Comparison of ENCODE assay signal across 16 mouse cellular contexts in genomic region chr9:13307226-13307625, GRCm38 (mm10). TPM values are rescaled to one million over a fixed set of nuclear protein-coding genes. Genes with fewer than 3 reads are reported as not detected.
DNase-seq lines count a peak whose midpoint lies in the region; ATAC-seq and TF ChIP-seq lines count a peak whose summit lies in the region.
"Had no signal": no experiment of that assay in that cellular context is flagged by ENCODE, and none has a peak within 500 bp of the region (broad histone marks: within the 10 kb centered on the region; RNA-seq: fewer than 3 reads in every experiment).

No protein-coding gene starts in this region.

- peaks cover 35% of the 10 kb centered on the region for H3K4me1 ChIP-seq in heart, postnatal 0 days (ENCODE audit: control insufficient read depth, insufficient read depth)
- H3K4me1 ChIP-seq in neural tube, embryonic 13.5 days (replicated peaks): peaks cover 87% of the 10 kb centered on the region
- peaks cover 27% of the 10 kb centered on the region for H3K4me1 ChIP-seq in hindbrain, postnatal 0 days (ENCODE audit: insufficient read depth, low read length)

- no peak overlapping the region for H3K9ac ChIP-seq in heart, postnatal 0 days (replicated peaks; ENCODE audit: low read depth, low read length)
- H3K9ac ChIP-seq in neural tube, embryonic 13.5 days: no peak overlapping the region
- H3K9ac ChIP-seq in hindbrain, postnatal 0 days (replicated peaks; ENCODE audit: low read length): no peak overlapping the region

- ATAC-seq in heart, postnatal 0 days (ENCODE audit: insufficient read depth, low read depth): no peak
- ATAC-seq in neural tube, embryonic 13.5 days (ENCODE audit: low read depth): no peak
- no peak for ATAC-seq in hindbrain, postnatal 0 days
- no peak for ATAC-seq in CD4-positive, CD25-positive, alpha-beta regulatory T cell, adult 4 months
- ATAC-seq: forebrain, embryonic 16.5 days; Patski had no signal

- 0 out of 2 replicates have a peak overlapping the region, but pooled peaks have one; percentile 26 for H3K27ac ChIP-seq in heart, postnatal 0 days (ENCODE audit: low read depth)
- peak overlapping the region; percentile 25 for H3K27ac ChIP-seq in neural tube, embryonic 13.5 days (replicated peaks)
- H3K27ac ChIP-seq in hindbrain, postnatal 0 days: 0 out of 2 replicates have a peak overlapping the region, but pooled peaks have one; percentile 45

- 44% methylated on average over 4 of the region's 4 CpGs for WGBS in heart, postnatal 0 days
- WGBS in neural tube, embryonic 13.5 days: 47% methylated on average over 4 of the region's 4 CpGs
- WGBS in hindbrain, postnatal 0 days: 21% methylated on average over 4 of the region's 4 CpGs

- H3K36me3 ChIP-seq in heart, postnatal 0 days (replicated peaks; ENCODE audit: control insufficient read depth, insufficient read depth, low read length): no peaks in the 10 kb centered on the region
- no peaks in the 10 kb centered on the region for H3K36me3 ChIP-seq in neural tube, embryonic 13.5 days
- H3K36me3 ChIP-seq in hindbrain, postnatal 0 days (ENCODE audit: insufficient read depth, low read length): no peaks in the 10 kb centered on the region

- no peaks in the 10 kb centered on the region for H3K27me3 ChIP-seq in heart, postnatal 0 days (ENCODE audit: control insufficient read depth, insufficient read depth, low read length)
- H3K27me3 ChIP-seq in neural tube, embryonic 13.5 days: no peaks in the 10 kb centered on the region
- no peaks in the 10 kb centered on the region for H3K27me3 ChIP-seq in hindbrain, postnatal 0 days (ENCODE audit: insufficient read depth, low read length)
- H3K27me3 ChIP-seq: CH12.LX, Patski had no signal

- no peak overlapping the region for H3K4me3 ChIP-seq in heart, postnatal 0 days (ENCODE audit: low read depth, low read length)
- no peak overlapping the region for H3K4me3 ChIP-seq in neural tube, embryonic 13.5 days
- no peak overlapping the region for H3K4me3 ChIP-seq in hindbrain, postnatal 0 days (ENCODE audit: low read length)

- H3K4me2 ChIP-seq in heart, postnatal 0 days (ENCODE audit: low read depth, low read length): no peak overlapping the region
- no peak overlapping the region for H3K4me2 ChIP-seq in neural tube, embryonic 13.5 days
- H3K4me2 ChIP-seq in hindbrain, postnatal 0 days (ENCODE audit: low read depth, low read length): no peak overlapping the region

- no peak for TF ChIP-seq CTCF in heart, postnatal 0 days (IDR thresholded peaks at IDR 0.05; ENCODE audit: low read depth)
- no peak for TF ChIP-seq CTCF in hindbrain, postnatal 0 days (IDR thresholded peaks at IDR 0.05; ENCODE audit: low read depth)

- no peak for DNase-seq in heart, postnatal 0 days (ENCODE audit: low spot score)
- no peak for DNase-seq in heart, postnatal 4 days
- DNase-seq in neural tube, embryonic 10.5 days (ENCODE audit: extremely low spot score, low spot score): no peak
- DNase-seq in hindbrain, postnatal 0 days (ENCODE audit: low spot score): peak; percentile 29
- no peak for DNase-seq in frontal cortex, postnatal 25 days (ENCODE audit: low spot score in 2 of 2)
- DNase-seq in lung, postnatal 36 days: no peak
- DNase-seq: cerebellum, adult 9-11 months; kidney, adult 11 months; layer of hippocampus, adult 9-11 months; left cerebral cortex, postnatal 4 days; retina, postnatal 1 day had no signal

- H3K9me3 ChIP-seq in heart, postnatal 0 days (replicated peaks; ENCODE audit: control insufficient read depth, low read length): no peaks in the 10 kb centered on the region
- H3K9me3 ChIP-seq in neural tube, embryonic 13.5 days: no peaks in the 10 kb centered on the region
- H3K9me3 ChIP-seq in hindbrain, postnatal 0 days (ENCODE audit: low read length): no peaks in the 10 kb centered on the region

- no peak for TF ChIP-seq EP300 in heart, postnatal 0 days (IDR thresholded peaks at IDR 0.05; ENCODE audit: low read depth)

RNA-seq across cellular contexts. Expression of gene Maml2, which starts 9.5 kb away (rescaled TPM):
- total RNA-seq in heart, postnatal 0 days (2014; rRNA removed; ENCODE audit: low replicate concordance): 7.0 and 10.4 TPM in 2 replicates
- 6.0 and 6.2 TPM in 2 replicates for polyA plus RNA-seq in heart, postnatal 0 days (2015; fragmentation: Nextera tagmentation; extraction: Ambion mirVana)
- 10 to 100 TPM; 11.9 to 13.2 TPM for total RNA-seq in heart, postnatal 4 days (2021)
- polyA plus RNA-seq in neural tube, embryonic 13.5 days (2015; fragmentation: Nextera tagmentation; extraction: Ambion mirVana): 12.9 and 14.5 TPM in 2 replicates
- 11.2 and 11.6 TPM in 2 replicates for total RNA-seq in hindbrain, postnatal 0 days (2014; rRNA removed)
- 11.4 and 11.6 TPM in 2 replicates for polyA plus RNA-seq in hindbrain, postnatal 0 days (2015; fragmentation: Nextera tagmentation; extraction: Ambion mirVana)
- polyA plus RNA-seq in CD4-positive, CD25-positive, alpha-beta regulatory T cell, adult 4 months (2017; shearing (Covaris generic)): 10 to 100 TPM; 30.9 to 36.6 TPM
